Mouse (Mus musculus): Measurements from ENCODE around the gene Tlnrd1.

Gene Tlnrd1

DNA sequence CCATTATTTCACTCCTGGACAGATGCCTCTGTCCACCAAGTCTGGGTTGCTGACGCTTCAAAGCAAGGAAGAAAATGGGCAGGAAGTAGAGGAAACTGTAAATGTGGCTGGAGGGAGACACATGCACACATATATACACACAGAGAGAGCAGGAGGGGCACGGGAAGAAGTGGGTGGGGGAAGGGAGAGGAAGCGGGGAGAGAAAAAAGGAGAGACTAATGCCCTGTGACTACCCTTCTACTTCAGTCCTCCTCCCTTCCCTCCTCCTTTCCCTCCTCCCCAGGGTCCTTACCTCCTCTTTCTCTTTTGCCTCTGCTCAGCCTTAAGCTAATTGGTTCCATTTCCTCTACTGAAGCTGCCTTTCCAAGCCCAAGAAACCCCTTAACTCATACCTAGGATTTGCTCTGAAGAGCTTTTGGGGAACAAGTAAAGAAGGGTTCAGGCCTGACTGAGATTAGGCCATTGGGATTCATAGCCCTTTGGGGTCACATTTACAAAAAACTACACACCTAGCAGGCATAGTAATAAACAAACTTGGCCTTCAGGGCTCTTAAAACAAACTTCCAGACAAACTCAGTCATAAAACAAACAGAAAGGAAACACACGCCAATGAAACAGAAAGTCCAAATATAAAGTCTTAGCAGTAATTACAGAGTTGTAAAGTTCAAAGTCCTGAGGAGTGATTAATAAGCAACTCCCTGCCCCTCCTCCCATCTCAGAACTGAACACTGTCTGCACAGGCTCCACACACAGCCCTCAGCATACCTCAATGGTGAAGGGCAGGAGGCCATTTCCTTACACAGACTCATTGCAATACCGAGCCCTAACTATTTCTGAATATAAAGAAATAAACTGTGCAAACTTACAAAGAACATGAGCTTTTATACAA is 36.7 kb downstream of the Tlnrd1 start:
- intact Hi-C loops (cut with DNase I) = no loop called here

DNA sequence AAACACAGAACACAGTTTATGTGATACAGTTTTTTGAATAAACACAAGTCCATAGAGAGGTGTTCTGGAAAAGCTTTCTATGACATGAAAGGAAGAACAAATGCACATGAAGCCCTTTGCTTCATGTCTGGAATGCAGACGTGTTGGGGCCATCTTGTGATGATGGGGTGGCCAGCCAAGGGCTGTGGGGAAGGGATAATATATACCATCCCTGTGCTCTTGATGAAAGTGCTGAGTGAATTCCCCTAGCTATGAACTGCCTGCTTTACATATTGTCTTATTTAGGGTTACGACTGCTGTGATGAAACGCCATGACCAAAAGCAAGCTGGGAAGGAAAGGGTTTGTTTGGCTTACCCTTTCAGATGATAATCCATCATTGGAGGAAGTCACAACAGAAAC is 39.3 kb downstream of the Tlnrd1 start:
- intact Hi-C loops (cut with DNase I) = no loop called here

DNA sequence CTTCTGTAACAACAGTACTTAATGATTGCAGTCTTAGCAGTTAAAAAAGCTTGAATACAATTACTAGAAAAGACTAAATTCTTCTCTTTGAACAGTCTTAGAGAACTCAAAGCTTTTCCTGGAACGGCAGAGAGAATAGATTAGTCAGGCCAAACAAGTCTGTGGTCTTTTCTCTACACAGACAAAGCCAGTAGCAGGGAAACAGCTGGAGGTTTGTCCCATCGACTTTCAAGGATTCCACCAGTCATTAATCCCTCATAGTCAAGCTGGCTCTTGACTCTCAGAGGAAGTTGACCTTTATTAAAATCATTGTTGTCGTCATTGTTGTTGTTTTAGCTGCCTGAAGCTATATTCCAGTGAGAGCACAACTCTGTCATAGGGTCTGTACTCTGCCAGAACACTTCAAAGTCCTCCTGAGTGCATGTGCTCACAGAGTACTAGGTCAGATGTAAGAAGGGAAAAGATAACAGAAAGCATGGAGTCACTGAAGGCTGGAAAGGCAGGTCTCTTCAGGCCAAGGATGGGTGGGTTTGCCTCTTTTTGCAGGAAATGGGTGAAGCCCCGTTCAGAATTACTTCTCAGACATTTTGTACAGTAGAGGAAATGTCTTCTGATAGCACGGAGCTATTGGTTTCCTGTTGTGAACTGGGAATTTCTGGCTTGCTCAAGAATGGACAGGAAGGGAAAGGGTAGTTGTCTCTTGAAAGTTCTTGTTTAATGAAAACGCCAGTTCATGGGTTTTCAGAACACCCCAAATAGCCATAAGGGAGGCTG is 41.4 kb downstream of the Tlnrd1 start:
- intact Hi-C loops (cut with DNase I) = no loop called here

DNA sequence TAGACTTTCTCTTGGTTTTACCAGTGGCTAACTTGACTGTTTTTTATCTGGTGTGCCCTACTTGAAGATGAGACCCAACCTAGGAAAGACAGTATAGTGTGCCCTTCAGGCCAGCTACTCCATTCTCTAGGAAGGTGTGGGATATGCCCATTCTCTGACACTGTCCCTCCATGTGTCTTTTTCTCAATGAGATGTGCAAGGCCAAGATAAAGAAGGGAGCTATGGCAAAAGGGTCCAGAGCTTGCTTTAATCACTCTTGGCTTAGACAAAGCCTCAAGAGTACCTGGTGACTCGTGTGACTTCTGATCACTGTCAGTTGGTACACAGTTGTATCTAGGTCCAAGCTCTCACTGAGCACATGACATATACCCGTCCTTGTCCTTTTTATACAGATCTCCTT is 44.0 kb downstream of the Tlnrd1 start:
- intact Hi-C loops (cut with DNase I) = no loop called here

DNA sequence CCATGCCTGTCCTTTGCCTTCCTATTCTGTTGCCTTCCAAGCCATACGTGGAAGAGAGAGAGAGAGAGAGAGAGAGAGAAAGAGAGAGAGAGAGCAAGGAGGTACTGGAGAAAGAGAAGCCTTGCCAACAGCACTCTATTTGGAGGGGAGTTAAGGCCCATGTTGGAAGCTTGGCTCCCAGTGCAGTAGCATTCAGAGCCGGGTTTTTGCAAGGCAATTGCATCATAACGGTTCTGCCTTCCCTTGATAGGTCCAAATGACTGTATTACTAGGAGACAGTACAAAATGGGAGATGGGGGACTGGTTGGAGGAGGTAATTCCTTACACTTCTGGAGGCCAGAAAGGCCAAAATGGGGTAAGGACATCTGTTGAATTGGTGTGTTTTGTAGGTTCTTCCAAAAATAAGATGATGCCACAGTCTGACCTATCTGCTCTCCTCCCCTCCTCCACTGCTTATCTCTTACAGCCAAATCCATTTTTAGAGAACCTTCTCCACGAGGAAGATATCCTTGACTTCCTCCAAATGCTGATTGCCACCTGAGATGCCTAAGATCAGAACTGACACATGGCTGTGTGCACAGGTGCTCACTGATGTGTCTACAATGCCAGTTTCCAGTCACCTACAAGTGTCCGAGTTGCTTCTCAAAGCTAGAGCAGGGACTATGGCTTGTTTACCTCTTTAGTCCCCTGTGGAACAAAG is 45.4 kb downstream of the Tlnrd1 start:
- intact Hi-C loops (cut with DNase I) = no loop called here

Data from adrenal gland (tissue).